Mouse (Mus musculus) heart, embryonic 16.5 days (tissue): ENCODE measurements around the gene Cdk17. TPM values are rescaled to one million over a fixed set of nuclear protein-coding genes. Genes with fewer than 3 reads are reported as not detected.

Experiments used
- ATAC-seq: fragments of 200-750 bp; cut with Nextera tagmentation; replicated peaks from 2 replicates; pipeline ENCODE4 v1.8.0; 2017; ENCODE audit warnings: moderate number of reproducible peaks; ENCODE audit not compliant: insufficient read depth, low FRiP score; ENCODE audit errors: extremely low read depth
- H3K27ac ChIP-seq: fragments of 300-500 bp; sonication (generic); 2 replicates; pipeline ENCODE4 v1.5.1; 2014; ENCODE audit warnings: mild to moderate bottlenecking, low read length, control low read depth, moderate library complexity
- H3K27me3 ChIP-seq: fragments of 300-500 bp; sonication (generic); 2 replicates; pipeline ENCODE4 v1.6.1; 2014; ENCODE audit warnings: low read length, mixed read lengths; ENCODE audit not compliant: control insufficient read depth, insufficient read depth
- H3K36me3 ChIP-seq: fragments of 300-500 bp; sonication (generic); 2 replicates; pipeline ENCODE4 v1.6.1; 2014; ENCODE audit not compliant: control insufficient read depth, insufficient read depth
- H3K4me1 ChIP-seq: fragments of 300-500 bp; sonication (generic); 2 replicates; pipeline ENCODE4 v1.6.1; 2014; ENCODE audit warnings: low read length, mixed read lengths; ENCODE audit not compliant: control insufficient read depth, insufficient read depth
- H3K4me2 ChIP-seq: fragments of 300-500 bp; sonication (generic); 2 replicates; pipeline ENCODE4 v1.6.1; 2014; ENCODE audit warnings: low read depth, mild to moderate bottlenecking, control low read depth, low read length
- H3K4me3 ChIP-seq: fragments of 300-500 bp; sonication (generic); 2 replicates; pipeline ENCODE4 v1.5.1; 2014; ENCODE audit warnings: mild to moderate bottlenecking, control low read depth, low read length
- H3K9ac ChIP-seq: fragments of 300-500 bp; sonication (generic); 2 replicates; pipeline ENCODE4 v1.6.1; 2014; ENCODE audit warnings: low read length, control low read depth
- H3K9me3 ChIP-seq: fragments of 300-500 bp; sonication (generic); replicated peaks from 2 replicates; pipeline ENCODE4 v1.6.1; 2016; ENCODE audit warnings: low read length; ENCODE audit not compliant: control insufficient read depth
- WGBS: fragments of 180-500 bp; shearing (Covaris S2); extraction: QIAGEN DNeasy Blood & Tissue Kit; methylation state at CpG from one replicate; pipeline ENCODE4 v1.1.7; 2014; 5-methylcytosine and 5-hydroxymethylcytosine counted together
- polyA plus RNA-seq: library from polyadenylated mRNA; unstranded; fragments of >200 nt; fragmentation: Nextera tagmentation; extraction: Ambion mirVana; gene quantifications from 2 replicates; pipeline ENCODE4 v1.2.1, GENCODE M21; 2015

The Cdk17 gene
- polyA plus RNA-seq, 1 experiment from 2014 or later: 14.9 TPM

DNA sequence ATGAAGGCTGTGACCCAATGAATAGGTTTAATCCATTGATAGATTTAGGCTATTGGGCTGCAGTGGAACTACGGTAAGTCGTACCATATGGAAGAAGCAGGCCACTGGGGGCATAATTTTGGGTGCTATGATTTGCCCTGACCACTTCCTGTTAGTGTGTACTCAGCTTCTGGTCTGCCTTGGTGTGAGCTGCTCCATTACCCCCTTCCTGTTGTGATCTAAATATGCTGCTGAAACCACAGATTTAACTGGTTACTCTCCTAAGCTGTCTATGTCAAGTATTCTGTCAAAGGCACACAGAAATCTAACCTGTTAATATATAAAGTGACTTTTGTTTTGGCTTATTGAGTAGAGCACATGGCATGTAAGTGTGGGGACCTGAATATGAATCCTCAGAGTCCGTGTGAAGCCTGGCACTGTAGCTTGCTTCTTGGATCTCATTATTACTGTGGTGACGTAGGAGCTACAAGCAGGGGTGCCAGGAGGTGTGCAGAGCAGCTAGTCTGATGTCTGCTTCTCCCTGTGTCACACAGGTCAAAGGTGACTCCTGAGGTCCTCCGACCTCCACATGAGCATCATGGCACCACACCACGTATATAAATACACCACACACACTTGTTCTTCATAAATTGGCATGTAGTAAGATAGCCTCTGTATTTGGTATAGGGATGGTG is 10.6 kb downstream of the Cdk17 start:
- ATAC-seq: no peak
- Histone ChIP-seq H3K27me3 (no peaks in the 10 kb centered on the region), H3K27ac (no peak overlapping the region), H3K9ac (no peak overlapping the region), H3K4me2 (no peak overlapping the region), H3K4me3 (no peak overlapping the region), H3K9me3 (no peaks in the 10 kb centered on the region), H3K4me1 (peaks cover 23% of the 10 kb centered on the region), H3K36me3 (peaks cover 4% of the 10 kb centered on the region)
- WGBS: 81% methylated on average over 6 of the region's 6 CpGs

DNA sequence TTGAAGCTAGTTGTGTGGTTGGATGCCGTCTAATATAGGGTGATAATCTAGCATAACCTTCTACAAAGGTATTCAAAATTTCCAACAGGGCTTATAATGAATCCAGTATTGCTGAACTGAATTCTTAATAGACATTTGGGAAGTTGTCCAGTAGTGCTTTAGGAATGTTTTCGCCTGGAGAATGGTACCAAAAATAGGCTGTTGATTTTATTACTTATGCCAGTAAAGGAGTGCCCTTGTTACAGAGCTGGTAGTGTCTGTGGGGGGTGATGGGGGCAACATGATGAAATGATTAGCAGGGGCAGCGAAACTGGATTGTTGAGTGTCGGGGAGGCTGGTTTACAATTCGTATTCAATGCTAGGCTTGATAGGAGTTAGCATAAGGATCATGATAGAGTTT is 16.8 kb downstream of the Cdk17 start:
- Histone ChIP-seq H3K27me3 (no peaks in the 10 kb centered on the region), H3K9me3 (no peaks in the 10 kb centered on the region), H3K4me1 (peaks cover 37% of the 10 kb centered on the region), H3K36me3 (peaks cover 4% of the 10 kb centered on the region), H3K9ac (no peak overlapping the region), H3K4me3 (no peak overlapping the region), H3K4me2 (peak overlapping the region; percentile 56), H3K27ac (peak overlapping the region; percentile 76)
- WGBS: 30% methylated on average over 5 of the region's 5 CpGs
- ATAC-seq: no peak

DNA sequence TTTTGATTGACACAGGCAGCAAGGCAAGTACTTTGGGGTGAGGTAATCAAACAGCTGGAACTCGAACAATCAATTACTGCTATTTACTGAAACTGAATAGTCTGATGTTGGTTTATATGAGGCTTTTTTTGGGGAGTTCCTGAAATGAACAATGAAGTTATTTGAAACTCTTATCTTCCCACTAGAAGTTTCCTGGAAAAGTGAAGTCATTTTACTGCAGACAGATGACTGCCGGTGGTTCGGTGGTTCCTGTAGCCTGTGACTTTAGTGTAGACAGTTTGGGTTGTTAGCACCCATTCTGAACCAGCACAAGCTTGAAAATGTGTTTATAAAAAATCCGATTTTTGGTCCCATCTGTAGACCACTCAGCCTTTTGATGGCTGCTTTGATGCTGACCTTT is 17.2 kb downstream of the Cdk17 start:
- H3K9me3 ChIP-seq: no peaks in the 10 kb centered on the region
- H3K36me3 ChIP-seq: peaks cover 4% of the 10 kb centered on the region
- H3K4me3 ChIP-seq: no peak overlapping the region
- WGBS: 39% methylated on average over 4 of the region's 4 CpGs
- no peak for ATAC-seq
- H3K4me2 ChIP-seq: peak overlapping the region; percentile 56
- H3K9ac ChIP-seq: no peak overlapping the region
- peaks cover 37% of the 10 kb centered on the region for H3K4me1 ChIP-seq
- no peaks in the 10 kb centered on the region for H3K27me3 ChIP-seq
- peak overlapping the region; percentile 76 for H3K27ac ChIP-seq

DNA sequence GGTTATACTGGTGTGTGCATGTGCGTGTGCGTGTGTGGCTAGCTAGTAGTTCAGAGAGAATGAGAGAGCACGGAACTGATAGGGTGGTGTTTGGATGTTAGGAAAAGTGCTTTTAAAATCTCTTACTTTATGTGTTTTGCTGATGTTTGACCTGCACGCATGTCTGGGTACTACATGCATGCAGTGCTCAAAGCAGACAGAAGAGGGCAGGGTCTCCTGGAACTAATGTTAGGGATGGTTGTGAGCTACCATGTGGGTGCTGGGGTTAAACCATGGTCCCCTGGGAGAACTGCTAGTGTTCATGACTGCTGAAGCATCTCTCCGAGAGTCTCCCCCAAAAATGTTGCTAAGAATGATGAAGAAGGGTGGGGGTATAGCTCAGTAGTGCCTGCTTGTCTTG is 18.0 kb downstream of the Cdk17 start:
- Histone ChIP-seq H3K9me3 (no peaks in the 10 kb centered on the region), H3K4me1 (peaks cover 37% of the 10 kb centered on the region), H3K4me3 (no peak overlapping the region), H3K27ac (no peak overlapping the region), H3K36me3 (no peaks in the 10 kb centered on the region), H3K27me3 (no peaks in the 10 kb centered on the region), H3K4me2 (no peak overlapping the region), H3K9ac (no peak overlapping the region)
- WGBS: 97% methylated on average over 5 of the region's 5 CpGs
- ATAC-seq: no peak

DNA sequence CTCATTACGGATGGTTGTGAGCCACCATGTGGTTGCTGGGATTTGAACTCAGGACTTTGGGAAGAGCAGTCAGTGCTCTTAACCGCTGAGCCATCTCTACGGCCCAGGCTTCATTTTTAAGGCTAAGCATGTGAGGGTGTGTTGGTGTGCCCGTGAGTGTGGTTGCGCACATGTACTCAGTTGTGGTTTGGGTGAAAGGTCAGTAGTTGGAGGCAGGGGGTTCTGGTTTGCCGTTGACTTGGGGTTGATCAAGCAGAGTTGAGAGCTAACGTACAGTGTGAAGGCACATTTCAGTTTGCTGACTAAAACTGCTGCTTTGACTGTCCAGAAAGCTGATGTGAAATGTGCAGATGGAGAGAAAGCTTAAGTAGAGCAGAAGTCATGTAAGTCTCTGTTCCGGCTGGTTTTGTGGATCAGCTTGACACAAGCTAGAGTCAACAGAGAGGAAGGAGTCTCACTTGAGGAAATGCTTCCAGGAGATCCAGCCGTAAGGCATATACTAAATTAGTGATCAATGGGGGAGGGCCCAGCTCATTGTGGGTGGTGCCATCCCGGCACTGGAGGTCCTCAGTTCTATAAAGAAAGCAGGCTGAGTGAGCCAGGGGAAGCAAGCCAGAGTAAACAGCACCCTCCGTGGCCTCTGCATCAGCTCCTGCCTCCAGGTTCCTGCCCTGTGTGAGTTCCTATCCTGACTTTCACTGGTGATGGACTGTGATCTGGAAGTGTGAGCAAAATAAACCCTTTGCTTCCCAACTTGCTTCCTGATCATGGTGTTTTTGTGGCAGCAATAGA is 19.2 kb downstream of the Cdk17 start:
- Histone ChIP-seq H3K36me3 (no peaks in the 10 kb centered on the region), H3K4me3 (no peak overlapping the region), H3K9me3 (no peaks in the 10 kb centered on the region), H3K9ac (no peak overlapping the region), H3K27me3 (no peaks in the 10 kb centered on the region), H3K4me2 (no peak overlapping the region), H3K4me1 (peaks cover 35% of the 10 kb centered on the region), H3K27ac (peak overlapping the region; percentile 14; the same call in 1 of the 2 replicates)
- ATAC-seq: no peak
- WGBS: 74% methylated on average over 11 of the region's 11 CpGs

DNA sequence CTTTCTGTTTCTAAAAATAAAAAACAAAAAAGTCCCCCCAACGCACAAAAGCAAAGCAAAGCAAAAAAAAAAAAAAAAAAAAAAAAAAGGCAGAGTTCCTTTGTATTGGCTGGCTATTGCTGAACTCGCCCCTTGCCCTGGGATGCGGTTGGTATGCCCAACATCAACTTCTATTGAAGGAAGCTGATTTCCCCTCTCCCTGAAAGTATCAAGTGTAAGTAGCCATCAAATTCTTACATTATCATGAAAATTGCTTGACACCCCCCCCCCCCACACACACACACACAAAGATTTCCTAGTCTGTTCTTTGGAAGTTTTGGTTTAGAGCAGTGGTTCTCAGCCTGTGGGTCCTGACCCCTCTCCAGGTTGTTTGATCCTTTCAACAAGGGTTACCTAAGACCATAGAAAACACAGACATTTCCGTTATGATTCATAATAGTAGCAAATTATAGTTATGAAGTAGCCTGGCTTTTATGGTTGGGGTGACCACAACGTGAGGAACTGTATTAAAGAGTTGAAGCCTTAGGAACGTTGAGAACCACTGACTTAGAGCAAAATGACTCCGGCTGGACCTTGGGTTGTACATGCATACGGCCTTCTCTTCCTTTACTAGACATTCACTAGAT is 23.8 kb downstream of the Cdk17 start:
- H3K4me3 ChIP-seq: no peak overlapping the region
- H3K4me1 ChIP-seq: peaks cover 26% of the 10 kb centered on the region
- no peaks in the 10 kb centered on the region for H3K36me3 ChIP-seq
- no peaks in the 10 kb centered on the region for H3K27me3 ChIP-seq
- H3K9me3 ChIP-seq: no peaks in the 10 kb centered on the region
- no peak overlapping the region for H3K27ac ChIP-seq
- 86% methylated on average over 8 of the region's 8 CpGs for whole genome bisulfite sequencing
- no peak overlapping the region for H3K4me2 ChIP-seq
- no peak for ATAC-seq
- no peak overlapping the region for H3K9ac ChIP-seq

DNA sequence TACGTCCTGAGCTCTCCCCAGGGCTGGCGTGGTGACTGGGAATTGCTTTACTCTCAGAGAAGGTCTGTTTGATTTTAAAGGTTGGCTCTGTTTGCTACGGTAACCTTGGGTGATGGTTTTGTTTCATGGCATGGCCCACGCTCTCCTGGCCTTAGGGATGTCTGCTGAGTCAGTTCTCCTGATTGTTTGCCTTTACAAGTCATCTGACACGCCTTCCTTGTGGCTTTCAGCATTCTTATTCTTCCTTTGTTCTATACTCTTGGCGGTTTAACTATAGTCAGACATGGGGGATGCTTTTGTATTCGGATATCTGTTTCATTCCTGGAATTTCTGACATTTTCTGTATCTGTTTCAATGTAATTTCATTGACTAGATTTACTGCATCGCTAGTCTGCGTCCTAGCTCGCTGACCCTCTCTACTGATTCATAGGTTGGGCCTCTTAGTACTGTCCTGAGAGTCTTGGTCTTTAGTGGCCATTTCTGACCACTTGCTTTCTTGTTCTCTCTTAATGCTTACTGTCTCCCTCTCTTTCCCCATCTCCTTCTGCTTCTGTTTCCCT is 27.8 kb downstream of the Cdk17 start:
- Histone ChIP-seq H3K9me3 (no peaks in the 10 kb centered on the region), H3K4me1 (peaks cover 27% of the 10 kb centered on the region), H3K9ac (no peak overlapping the region), H3K4me2 (no peak overlapping the region), H3K36me3 (no peaks in the 10 kb centered on the region), H3K27ac (no peak overlapping the region), H3K4me3 (no peak overlapping the region), H3K27me3 (no peaks in the 10 kb centered on the region)
- ATAC-seq: no peak
- 65% methylated on average over 10 of the region's 10 CpGs for WGBS

DNA sequence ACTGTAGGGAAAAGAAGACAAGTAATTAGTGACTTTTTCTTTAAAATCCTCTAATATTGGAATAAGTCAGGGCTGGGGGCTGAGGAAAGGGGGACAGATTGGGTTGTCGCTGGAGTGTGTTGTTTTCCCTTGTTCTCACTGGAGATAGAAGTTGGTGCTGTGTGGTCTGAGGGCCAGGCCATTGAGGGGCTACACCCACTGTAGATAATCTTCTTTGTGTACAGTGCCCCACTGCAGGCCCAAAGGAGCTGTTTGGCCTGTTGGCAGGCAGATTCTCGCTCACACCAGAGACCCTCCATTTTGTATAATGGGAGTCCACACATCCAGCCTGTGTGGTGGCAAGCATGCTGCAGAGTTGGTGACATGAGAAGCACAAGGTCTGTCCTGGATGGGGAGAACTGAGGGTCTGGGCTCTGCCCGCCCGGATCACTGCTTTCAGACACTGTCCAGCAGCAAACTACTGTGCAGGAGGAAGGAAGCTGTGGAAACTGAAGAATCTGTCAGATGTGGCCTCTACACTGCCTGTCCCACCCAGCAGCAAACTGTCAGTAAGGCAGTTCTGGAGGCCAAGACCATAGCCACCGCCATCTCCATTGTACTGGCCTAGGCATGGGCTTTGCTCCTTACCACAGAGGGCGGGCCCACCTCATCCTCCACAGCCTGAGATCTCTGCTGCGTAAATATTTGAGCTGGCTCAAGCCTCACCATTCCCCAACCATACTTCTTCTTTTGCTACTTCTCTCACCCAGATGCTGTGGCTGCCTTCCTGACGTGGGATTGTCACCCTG is 30.0 kb downstream of the Cdk17 start:
- Histone ChIP-seq H3K27me3 (no peaks in the 10 kb centered on the region), H3K36me3 (no peaks in the 10 kb centered on the region), H3K4me2 (no peak overlapping the region), H3K9me3 (no peaks in the 10 kb centered on the region), H3K4me3 (no peak overlapping the region), H3K27ac (peak overlapping the region; percentile 32; the same call in 1 of the 2 replicates), H3K4me1 (peaks cover 41% of the 10 kb centered on the region), H3K9ac (no peak overlapping the region)
- ATAC-seq: no peak
- 69% methylated on average over 8 of the region's 8 CpGs for WGBS
